Mouse (Mus musculus): ENCODE data around the gene Thtpa.

DNA sequence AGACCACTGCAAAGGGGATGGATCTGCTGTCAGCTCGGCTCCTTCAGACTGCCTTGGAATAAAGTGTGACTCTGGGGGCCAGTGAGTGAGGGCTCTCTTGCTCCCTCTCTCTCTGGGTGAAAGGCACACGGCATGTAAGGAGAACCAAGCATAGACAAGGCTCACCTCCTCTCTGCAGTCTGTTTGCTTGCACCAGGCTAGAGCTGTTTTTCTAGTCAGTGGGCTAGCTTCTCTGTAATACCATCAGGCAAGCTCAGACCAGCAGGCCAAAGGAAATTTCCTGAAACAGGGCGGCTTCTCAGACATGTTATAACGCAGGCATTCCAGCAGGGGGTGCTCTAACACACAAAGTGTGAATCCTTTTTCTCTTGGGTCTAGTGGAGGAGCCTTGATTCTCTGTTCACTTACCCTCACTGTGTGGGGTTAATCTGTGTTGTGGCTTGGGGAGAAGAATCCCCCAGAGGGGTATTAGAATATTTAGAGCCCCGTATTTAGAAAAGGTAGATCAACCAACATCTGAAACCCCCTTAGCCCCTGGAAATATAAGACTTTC is 53.9 kb downstream of the Thtpa start:
- TF ChIP-seq MYOG (IDR thresholded peaks at IDR 0.05; ENCODE audit: control insufficient read depth in 1 of 3, insufficient read depth in 1 of 3, insufficient read length in 2 of 3, low read depth in 2 of 3) (no peak), USF1 (IDR thresholded peaks at IDR 0.05; ENCODE audit: low read depth) (no peak)

All from myocyte (in vitro differentiated cells).